Mouse (Mus musculus) hindbrain, embryonic 11.5 days (tissue): ENCODE measurements around the gene Lgi1. TPM values are rescaled to one million over a fixed set of nuclear protein-coding genes. Genes with fewer than 3 reads are reported as not detected.

Source experiments
- ATAC-seq: fragments of 200-750 bp; cut with Nextera tagmentation; 2 replicates; pipeline ENCODE4 v1.8.0; 2017; ENCODE audit warnings: mild to moderate bottlenecking, moderate TSS enrichment, moderate library complexity; ENCODE audit not compliant: low FRiP score
- DNase-seq: peaks from one replicate; pipeline ENCODE4 v3.0.0-alpha.2; 2015; ENCODE audit warnings: low spot score
- H3K27ac ChIP-seq: fragments of 300-500 bp; sonication (generic); 2 replicates; pipeline ENCODE4 v1.5.1; 2014; ENCODE audit warnings: mild to moderate bottlenecking, low read depth, low read length
- H3K27me3 ChIP-seq: fragments of 300-500 bp; sonication (generic); 2 replicates; pipeline ENCODE4 v1.6.1; 2014; ENCODE audit warnings: mild to moderate bottlenecking, low read length, moderate library complexity, mixed read lengths; ENCODE audit not compliant: control insufficient read depth, insufficient read depth
- H3K36me3 ChIP-seq: fragments of 300-500 bp; sonication (generic); 2 replicates; pipeline ENCODE4 v1.6.1; 2014; ENCODE audit warnings: mild to moderate bottlenecking, low read length, moderate library complexity, mixed read lengths; ENCODE audit not compliant: control insufficient read depth, insufficient read depth
- H3K4me1 ChIP-seq: fragments of 300-500 bp; sonication (generic); replicated peaks from 2 replicates; pipeline ENCODE4 v1.6.1; 2014; ENCODE audit warnings: low read length, mixed read lengths; ENCODE audit not compliant: control insufficient read depth, insufficient read depth
- H3K4me2 ChIP-seq: fragments of 300-500 bp; sonication (generic); replicated peaks from 2 replicates; pipeline ENCODE4 v1.6.1; 2014; ENCODE audit warnings: mild to moderate bottlenecking, low read depth, low read length
- H3K4me3 ChIP-seq: fragments of 300-500 bp; sonication (generic); 2 replicates; pipeline ENCODE4 v1.5.1; 2014; ENCODE audit warnings: low read depth, low read length
- H3K9ac ChIP-seq: fragments of 300-500 bp; sonication (generic); 2 replicates; pipeline ENCODE4 v1.6.1; 2014; ENCODE audit warnings: low read depth, low read length
- H3K9me3 ChIP-seq: fragments of 300-500 bp; sonication (generic); 2 replicates; pipeline ENCODE4 v1.6.1; 2016; ENCODE audit warnings: low read length; ENCODE audit not compliant: control insufficient read depth
- WGBS: fragments of 180-500 bp; shearing (Covaris S2); extraction: QIAGEN DNeasy Blood & Tissue Kit; methylation state at CpG from one replicate; pipeline ENCODE4 v1.1.7; 2014; 5-methylcytosine and 5-hydroxymethylcytosine counted together
- polyA plus RNA-seq: library from polyadenylated mRNA; unstranded; fragments of >200 nt; fragmentation: Nextera tagmentation; extraction: Ambion mirVana; gene quantifications from 2 replicates; pipeline ENCODE4 v1.2.1, GENCODE M21; 2014

Lgi1 gene
- polyA plus RNA-seq, 1 experiment from 2014 or later, result 2.1 TPM

DNA sequence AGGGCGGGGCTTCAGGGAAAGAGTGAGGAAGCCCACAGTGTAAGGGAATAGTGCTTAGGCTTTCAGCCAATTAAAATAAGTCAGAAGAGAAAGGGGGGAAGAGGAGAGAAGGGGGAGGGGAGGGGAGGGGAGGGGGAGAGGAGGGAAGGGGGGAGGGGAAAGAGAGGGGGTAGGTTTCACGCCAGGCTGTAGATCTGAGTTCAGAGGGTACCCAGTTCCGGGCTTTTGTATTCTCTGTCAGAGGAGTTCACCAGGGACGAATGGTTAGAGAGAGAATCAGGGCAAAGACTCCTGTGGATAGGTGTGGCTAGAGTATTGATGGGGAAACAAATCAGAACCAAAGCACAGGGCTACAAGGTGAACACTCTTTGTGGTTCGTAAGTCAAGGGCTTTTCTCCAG lies 27.8 kb upstream of the Lgi1 start:
- H3K27me3 ChIP-seq, result no peaks in the 10 kb centered on the region
- no peak overlapping the region for H3K9ac ChIP-seq
- no peaks in the 10 kb centered on the region for H3K9me3 ChIP-seq
- H3K27ac ChIP-seq, result no peak overlapping the region
- WGBS, result 71% methylated on average over 5 of the region's 5 CpGs
- H3K4me2 ChIP-seq, result no peak overlapping the region
- no peak for ATAC-seq
- no peak for DNase-seq
- 0 out of 2 replicates have a peak, but pooled peaks cover 3% of the 10 kb centered on the region for H3K4me1 ChIP-seq
- no peak overlapping the region for H3K4me3 ChIP-seq
- H3K36me3 ChIP-seq, result no peaks in the 10 kb centered on the region

- Histone ChIP-seq H3K4me1 (0 out of 2 replicates have a peak, but pooled peaks cover 3% of the 10 kb centered on the region), H3K36me3 (no peaks in the 10 kb centered on the region), H3K4me2 (no peak overlapping the region), H3K27ac (no peak overlapping the region), H3K9me3 (no peaks in the 10 kb centered on the region), H3K4me3 (no peak overlapping the region), H3K27me3 (no peaks in the 10 kb centered on the region), H3K9ac (no peak overlapping the region)
- ATAC-seq (peak; percentile 56; the same call in 1 of the 2 replicates), DNase-seq (peak; percentile 16)
- 61% methylated on average over 3 of the region's 3 CpGs for WGBS
These were observed 26.5 kb upstream of the Lgi1 start for GRCm38 (mm10) chr19:38237834-38238212.

DNA sequence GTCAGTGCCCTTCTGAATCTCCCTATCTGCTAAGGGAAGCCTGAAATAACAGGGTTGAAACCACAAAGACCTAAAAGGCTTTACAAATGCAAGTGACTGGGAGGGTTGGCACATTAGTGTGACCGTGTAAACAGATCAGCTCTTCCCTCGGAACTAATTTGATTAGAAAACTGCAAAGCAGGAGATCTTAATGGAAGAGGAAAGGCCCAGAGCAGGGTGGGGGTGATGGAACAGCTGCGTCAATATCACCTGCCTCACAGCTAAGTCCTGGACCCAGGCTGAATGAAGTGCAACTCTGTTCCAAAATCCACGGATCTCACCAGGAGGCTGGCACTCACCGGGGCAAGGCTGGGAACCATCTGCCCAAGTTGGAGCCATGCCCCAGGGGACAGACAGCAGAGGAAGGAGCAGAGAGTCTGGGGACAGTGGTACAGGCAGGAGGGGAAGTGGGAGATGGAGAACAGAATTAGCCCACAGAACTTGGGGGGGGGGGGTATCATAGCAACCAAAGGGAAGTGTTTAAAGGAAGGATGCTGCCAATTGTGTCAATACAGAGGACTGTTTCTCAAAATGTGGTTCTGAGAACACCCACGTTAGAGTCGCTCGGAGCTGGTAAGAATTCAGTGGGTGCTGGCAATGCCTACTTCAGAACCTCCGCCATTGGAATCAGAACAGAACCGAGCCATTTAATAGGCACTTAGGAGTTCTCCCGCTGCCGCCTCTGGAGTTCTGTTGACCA lies 26.0 kb upstream of the Lgi1 start:
- no peaks in the 10 kb centered on the region for H3K27me3 ChIP-seq
- no peak overlapping the region for H3K4me3 ChIP-seq
- DNase-seq, result no peak
- no peaks in the 10 kb centered on the region for H3K9me3 ChIP-seq
- 0 out of 2 replicates have a peak, but pooled peaks have one; percentile 56 for ATAC-seq
- H3K9ac ChIP-seq, result no peak overlapping the region
- no peak overlapping the region for H3K27ac ChIP-seq
- 72% methylated on average over 12 of the region's 12 CpGs for WGBS
- no peak overlapping the region for H3K4me2 ChIP-seq
- 0 out of 2 replicates have a peak, but pooled peaks cover 3% of the 10 kb centered on the region for H3K4me1 ChIP-seq
- H3K36me3 ChIP-seq, result no peaks in the 10 kb centered on the region

- Histone ChIP-seq H3K9me3 (no peaks in the 10 kb centered on the region), H3K27me3 (no peaks in the 10 kb centered on the region), H3K36me3 (no peaks in the 10 kb centered on the region), H3K9ac (no peak overlapping the region), H3K4me2 (no peak overlapping the region), H3K4me1 (peaks cover 3% of the 10 kb centered on the region; the same call in 1 of the 2 replicates), H3K4me3 (no peak overlapping the region), H3K27ac (no peak overlapping the region)
- DNase-seq (no peak), ATAC-seq (no peak)
- WGBS, result 91% methylated on average over 8 of the region's 8 CpGs
These were observed 22.0 kb upstream of the Lgi1 start for GRCm38 (mm10) chr19:38242314-38242852.

GRCm38 (mm10) chr19:38244748-38245147 lies 19.6 kb upstream of the Lgi1 start:
- Histone ChIP-seq H3K4me2 (no peak overlapping the region), H3K4me3 (no peak overlapping the region), H3K27ac (peak overlapping the region; percentile 42; the same call in 1 of the 2 replicates), H3K36me3 (no peaks in the 10 kb centered on the region), H3K27me3 (no peaks in the 10 kb centered on the region), H3K4me1 (no peaks in the 10 kb centered on the region; the same call in 1 of the 2 replicates), H3K9me3 (no peaks in the 10 kb centered on the region), H3K9ac (no peak overlapping the region)
- DNase-seq (no peak), ATAC-seq (no peak)
- whole genome bisulfite sequencing, result 78% methylated on average over 8 of the region's 8 CpGs

GRCm38 (mm10) chr19:38245361-38246176 lies 18.8 kb upstream of the Lgi1 start:
- Histone ChIP-seq H3K36me3 (no peaks in the 10 kb centered on the region), H3K27ac (peak overlapping the region; percentile 30), H3K9ac (no peak overlapping the region), H3K4me3 (no peak overlapping the region), H3K27me3 (no peaks in the 10 kb centered on the region), H3K9me3 (no peaks in the 10 kb centered on the region), H3K4me1 (no peaks in the 10 kb centered on the region; the same call in 1 of the 2 replicates), H3K4me2 (no peak overlapping the region)
- WGBS, result 69% methylated on average over 10 of the region's 10 CpGs
- peak; percentile 38; the same call in 1 of the 2 replicates for ATAC-seq
- DNase-seq, result no peak

DNA sequence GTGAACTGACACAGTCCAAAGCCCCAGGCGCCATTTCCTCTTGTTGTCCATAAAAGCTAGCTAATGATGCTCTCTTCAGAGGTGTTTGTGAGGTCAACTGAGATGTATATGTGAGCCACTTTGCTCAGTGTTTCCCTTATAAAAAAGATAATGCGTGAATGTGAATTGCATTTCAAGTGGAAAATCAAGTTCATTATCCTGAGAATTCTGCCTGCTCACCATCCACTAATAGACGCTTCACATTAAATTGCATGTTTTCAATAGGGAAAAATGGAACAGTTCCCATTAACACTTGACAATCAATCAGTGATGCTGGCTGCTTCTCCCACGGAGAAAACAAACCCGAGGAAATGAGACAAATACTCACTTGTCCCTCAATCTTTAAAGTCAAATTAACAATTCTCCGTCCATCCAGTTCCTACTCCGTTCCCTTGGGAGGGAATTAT lies 18.1 kb upstream of the Lgi1 start:
- Histone ChIP-seq H3K27me3 (no peaks in the 10 kb centered on the region), H3K9ac (no peak overlapping the region), H3K27ac (peak overlapping the region; percentile 30; the same call in 1 of the 2 replicates), H3K4me1 (no peaks in the 10 kb centered on the region; the same call in 1 of the 2 replicates), H3K4me2 (no peak overlapping the region), H3K9me3 (no peaks in the 10 kb centered on the region), H3K36me3 (no peaks in the 10 kb centered on the region), H3K4me3 (no peak overlapping the region)
- DNase-seq (no peak), ATAC-seq (peak; percentile 56; the same call in 1 of the 2 replicates)
- WGBS, result 68% methylated on average over 7 of the region's 7 CpGs

GRCm38 (mm10) chr19:38249627-38250026 lies 14.7 kb upstream of the Lgi1 start:
- Histone ChIP-seq H3K27me3 (no peaks in the 10 kb centered on the region), H3K36me3 (no peaks in the 10 kb centered on the region), H3K27ac (no peak overlapping the region), H3K4me2 (no peak overlapping the region), H3K9ac (no peak overlapping the region), H3K4me1 (no peaks in the 10 kb centered on the region; the same call in 1 of the 2 replicates), H3K9me3 (no peaks in the 10 kb centered on the region), H3K4me3 (no peak overlapping the region)
- WGBS, result 82% methylated on average over 8 of the region's 8 CpGs
- DNase-seq, result no peak
- ATAC-seq, result no peak
